Comparison of ENCODE assay signal across 10 mouse cellular contexts in the genomic region with DNA sequence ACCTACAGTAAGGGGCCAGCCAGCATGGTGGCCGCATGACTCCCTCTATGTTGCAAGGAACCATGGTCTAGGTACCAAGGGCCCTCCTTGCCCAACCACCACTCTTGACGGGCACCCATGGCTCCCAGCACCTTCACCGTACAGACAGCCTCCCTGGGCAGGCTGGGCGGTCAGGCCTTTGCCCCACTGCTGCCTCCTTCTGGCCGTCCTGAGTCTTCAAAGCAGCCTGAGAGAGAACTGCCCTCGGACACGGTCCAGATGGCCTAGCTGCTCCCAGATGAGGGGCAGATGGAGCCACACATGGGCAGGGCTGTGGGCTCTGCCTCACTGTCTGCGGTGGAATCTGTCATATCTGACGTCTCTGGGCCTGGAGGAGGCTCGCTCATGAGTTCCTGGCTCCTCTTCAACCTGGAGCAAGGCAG. TPM values are rescaled to one million over a fixed set of nuclear protein-coding genes. Genes with fewer than 3 reads are reported as not detected.
DNase-seq lines count a peak whose midpoint lies in the region; ATAC-seq lines count a peak whose summit lies in the region.
"Had no signal": no experiment of that assay in that cellular context is flagged by ENCODE, and none has a peak within 500 bp of the region (broad histone marks: within the 10 kb centered on the region; RNA-seq: fewer than 3 reads in every experiment).

No protein-coding gene starts in this region.

- no peak overlapping the region for H3K4me3 ChIP-seq in forebrain, embryonic 15.5 days
- no peak overlapping the region for H3K4me3 ChIP-seq in neural tube, embryonic 11.5 days (ENCODE audit: low read depth, low read length)
- H3K4me3 ChIP-seq: embryonic facial prominence, embryonic 13.5 days; limb, embryonic 12.5 days; myocyte had no signal

- H3K9me3 ChIP-seq in forebrain, embryonic 15.5 days = no peaks in the 10 kb centered on the region
- H3K9me3 ChIP-seq in neural tube, embryonic 11.5 days (ENCODE audit: control insufficient read depth, low read length) = no peaks in the 10 kb centered on the region
- H3K9me3 ChIP-seq: embryonic facial prominence, embryonic 13.5 days; limb, embryonic 12.5 days had no signal

- WGBS in forebrain, embryonic 15.5 days = 66% methylated on average over 10 of the region's 10 CpGs
- WGBS in neural tube, embryonic 11.5 days = 57% methylated on average over 9 of the region's 10 CpGs

- peaks cover 2% of the 10 kb centered on the region; the same call in 1 of the 2 replicates for H3K36me3 ChIP-seq in forebrain, embryonic 15.5 days
- peaks cover 3% of the 10 kb centered on the region; the same call in 1 of the 2 replicates for H3K36me3 ChIP-seq in neural tube, embryonic 11.5 days (ENCODE audit: control insufficient read depth, insufficient read depth, low read length)
- H3K36me3 ChIP-seq: embryonic facial prominence, embryonic 13.5 days had no signal

- no peaks in the 10 kb centered on the region for H3K27me3 ChIP-seq in forebrain, embryonic 15.5 days
- no peaks in the 10 kb centered on the region for H3K27me3 ChIP-seq in neural tube, embryonic 11.5 days (ENCODE audit: control insufficient read depth, insufficient read depth, low read length)
- H3K27me3 ChIP-seq: embryonic facial prominence, embryonic 13.5 days; limb, embryonic 12.5 days had no signal

- DNase-seq in kidney, postnatal 4 days = peak; percentile 44 to 50
- no peak for DNase-seq in kidney, postnatal 25 days
- DNase-seq in cerebellum, adult 9-10 months = peak; percentile 61
- DNase-seq in neural tube, embryonic 11.5 days (ENCODE audit: low spot score) = peak; percentile 56
- no peak for DNase-seq in c-Kit-positive CD71-positive TER-119-positive erythroid progenitor cells, embryonic 14.5 days (ENCODE audit: low spot score)
- DNase-seq in kidney, adult 11 months = no peak

- no peak overlapping the region for H3K27ac ChIP-seq in forebrain, embryonic 15.5 days (replicated peaks)
- no peak overlapping the region for H3K27ac ChIP-seq in neural tube, embryonic 11.5 days (ENCODE audit: low read depth, low read length)
- H3K27ac ChIP-seq: embryonic facial prominence, embryonic 13.5 days; limb, embryonic 12.5 days had no signal

- peak; percentile 36; the same call in 1 of the 2 replicates for ATAC-seq in forebrain, embryonic 15.5 days (replicated peaks)
- ATAC-seq in neural tube, embryonic 11.5 days (ENCODE audit: insufficient read depth, low FRiP score, low TSS enrichment) = peak; percentile 49

- H3K4me2 ChIP-seq in forebrain, embryonic 15.5 days (replicated peaks) = no peak overlapping the region
- H3K4me2 ChIP-seq in neural tube, embryonic 11.5 days (ENCODE audit: low read depth) = no peak overlapping the region
- H3K4me2 ChIP-seq: embryonic facial prominence, embryonic 13.5 days; limb, embryonic 12.5 days had no signal

- H3K4me1 ChIP-seq in forebrain, embryonic 15.5 days = no peaks in the 10 kb centered on the region
- no peaks in the 10 kb centered on the region for H3K4me1 ChIP-seq in neural tube, embryonic 11.5 days (ENCODE audit: control insufficient read depth, insufficient read depth, low read length)
- H3K4me1 ChIP-seq: limb, embryonic 12.5 days had no signal

- H3K9ac ChIP-seq in forebrain, embryonic 15.5 days (replicated peaks) = no peak overlapping the region
- H3K9ac ChIP-seq in neural tube, embryonic 11.5 days (ENCODE audit: low read length) = no peak overlapping the region
- H3K9ac ChIP-seq: embryonic facial prominence, embryonic 13.5 days; limb, embryonic 12.5 days had no signal

RNA-seq across cellular contexts. Expression of gene Dpysl4, which starts 18.2 kb away (rescaled TPM):
- 116 TPM in 2 replicates for polyA plus RNA-seq in forebrain, embryonic 15.5 days (2015; fragmentation: Nextera tagmentation; extraction: Ambion mirVana)
- 295 and 318 TPM in 2 replicates for polyA plus RNA-seq in neural tube, embryonic 11.5 days (2014; fragmentation: Nextera tagmentation; extraction: Ambion mirVana)
- polyA plus RNA-seq: myocyte had no signal

Comparison
In these comparisons a context has a peak if more than half of its experiments do, and no peak if none do; other contexts are left out.
1. DNase-seq: peak in kidney, postnatal 4 days (2 of 2), cerebellum, adult 9-10 months (single experiment) and neural tube, embryonic 11.5 days (single experiment); none in kidney, postnatal 25 days (0 of 2), c-Kit-positive CD71-positive TER-119-positive erythroid progenitor cells, embryonic 14.5 days (single experiment) and kidney, adult 11 months (single experiment).